Mouse (Mus musculus) lung, adult 2 months (tissue): ENCODE measurements around the gene A730049H05Rik.

Experiments used
- CTCF ChIP-seq: fragments of 200-500 bp; IDR thresholded peaks from 2 replicates; pipeline ENCODE4 v1.5.1; 2011; ENCODE audit warnings: mild to moderate bottlenecking, low read length, control low read depth; ENCODE audit not compliant: insufficient read depth
- POLR2A ChIP-seq: fragments of 200-500 bp; IDR thresholded peaks from 2 replicates; pipeline ENCODE4 v1.6.1; 2011; ENCODE audit warnings: low read depth, mild to moderate bottlenecking, control low read depth, low read length, borderline replicate concordance; ENCODE audit errors: extremely low read depth

DNA sequence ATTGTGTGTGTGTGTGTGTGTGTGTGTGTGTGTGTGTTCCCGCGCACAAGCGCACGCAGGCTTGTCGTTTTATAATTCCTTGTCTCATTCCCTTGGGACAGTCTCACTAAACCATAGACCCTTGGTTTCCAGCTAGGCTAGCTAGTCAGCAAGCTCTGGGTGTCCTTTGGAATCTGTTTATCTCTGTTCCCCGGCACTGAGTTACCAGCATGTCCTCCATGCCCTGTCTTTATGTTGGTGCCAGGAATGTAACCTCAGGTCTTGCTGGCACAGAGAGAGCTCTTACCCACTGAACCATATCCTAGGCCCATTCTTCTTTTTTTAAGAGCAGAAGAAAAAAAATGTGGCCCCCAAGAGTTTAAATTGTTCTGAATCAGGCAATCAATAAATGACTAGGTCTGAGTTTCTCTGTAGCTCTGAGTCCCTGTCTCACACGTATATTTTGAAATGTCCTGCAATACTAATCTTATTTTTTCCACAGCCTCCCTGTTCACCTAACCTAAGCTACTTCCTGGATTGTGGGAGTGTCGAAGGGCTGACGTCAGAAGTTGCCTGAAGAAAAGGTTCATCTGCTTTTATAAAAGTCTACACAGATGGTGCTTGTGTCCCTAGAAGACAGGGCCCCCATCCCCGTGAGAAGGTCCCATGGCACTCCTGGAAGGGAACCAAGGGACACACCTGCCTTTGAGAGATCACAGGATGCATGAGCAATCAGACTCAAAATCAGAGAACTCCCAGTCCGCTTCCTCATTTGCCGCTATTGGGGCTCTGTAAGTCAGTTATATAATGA is 42.6 kb downstream of the A730049H05Rik start:
- no peak for TF ChIP-seq CTCF
- no peak for TF ChIP-seq POLR2A
